Mouse (Mus musculus) stomach, embryonic 16.5 days (tissue): ENCODE results near the gene Eef1akmt3. TPM values are rescaled to one million over a fixed set of nuclear protein-coding genes. Genes with fewer than 3 reads are reported as not detected.

Experiments used
- ATAC-seq: fragments of 200-750 bp; cut with Nextera tagmentation; 2 replicates; pipeline ENCODE4 v1.8.0; 2017; ENCODE audit warnings: moderate number of reproducible peaks, moderate TSS enrichment; ENCODE audit not compliant: insufficient read depth, low FRiP score
- H3K27ac ChIP-seq: fragments of 300-500 bp; sonication (generic); 2 replicates; pipeline ENCODE4 v1.5.1; 2014; ENCODE audit warnings: low read length
- H3K27me3 ChIP-seq: fragments of 300-500 bp; sonication (generic); 2 replicates; pipeline ENCODE4 v1.6.1; 2014; ENCODE audit warnings: low read length, control low read depth, mixed read lengths; ENCODE audit not compliant: control insufficient read depth, insufficient read depth
- H3K36me3 ChIP-seq: fragments of 300-500 bp; sonication (generic); 2 replicates; pipeline ENCODE4 v1.6.1; 2014; ENCODE audit warnings: low read length; ENCODE audit not compliant: control insufficient read depth, insufficient read depth
- H3K4me1 ChIP-seq: fragments of 300-500 bp; sonication (generic); 2 replicates; pipeline ENCODE4 v1.6.1; 2014; ENCODE audit warnings: low read length, control low read depth, mixed read lengths; ENCODE audit not compliant: control insufficient read depth, insufficient read depth
- H3K4me2 ChIP-seq: fragments of 300-500 bp; sonication (generic); 2 replicates; pipeline ENCODE4 v1.6.1; 2014; ENCODE audit warnings: low read depth, low read length, mixed read lengths
- H3K4me3 ChIP-seq: fragments of 300-500 bp; sonication (generic); replicated peaks from 2 replicates; pipeline ENCODE4 v1.5.1; 2014; ENCODE audit warnings: mild to moderate bottlenecking, low read length
- H3K9ac ChIP-seq: fragments of 300-500 bp; sonication (generic); 2 replicates; pipeline ENCODE4 v1.6.1; 2014; ENCODE audit warnings: low read length
- H3K9me3 ChIP-seq: fragments of 300-500 bp; sonication (generic); replicated peaks from 2 replicates; pipeline ENCODE4 v1.6.1; 2016; ENCODE audit warnings: low read length, control low read depth; ENCODE audit not compliant: control insufficient read depth
- WGBS: fragments of 180-500 bp; shearing (Covaris S2); extraction: QIAGEN DNeasy Blood & Tissue Kit; methylation state at CpG from one replicate; pipeline ENCODE4 v1.1.7; 2014; 5-methylcytosine and 5-hydroxymethylcytosine counted together
- polyA plus RNA-seq: library from polyadenylated mRNA; unstranded; fragments of >200 nt; fragmentation: Nextera tagmentation; extraction: Ambion mirVana; gene quantifications from 2 replicates; pipeline ENCODE4 v1.2.1, GENCODE M21; 2015

The Eef1akmt3 gene
- 1.3 and 1.5 TPM in 2 replicates for polyA plus RNA-seq

GRCm38 (mm10) chr10:127041274-127041766 is at the start of gene Eef1akmt3, which contains the start of gene Mettl1:
Gene Eef1akmt3 (minus strand): TSS chr10:127041513.
Gene Mettl1 (plus strand): TSS chr10:127041414.
- ATAC-seq, result peak; percentile 65
- Histone ChIP-seq H3K4me1 (peaks cover 7% of the 10 kb centered on the region; the same call in 1 of the 2 replicates), H3K9ac (peak within 1 kb of the TSS; percentile 85), H3K4me3 (peak within 1 kb of the TSS; percentile 92), H3K27me3 (no peaks in the 10 kb centered on the region), H3K27ac (peak within 1 kb of the TSS; percentile 77), H3K36me3 (0 out of 2 replicates have a peak, but pooled peaks cover 2% of the 10 kb centered on the region), H3K4me2 (peak within 1 kb of the TSS; percentile 98), H3K9me3 (no peaks in the 10 kb centered on the region)
- under 1% methylated on average over 28 of the region's 28 CpGs for WGBS

- H3K4me1 ChIP-seq, result peaks cover 17% of the 10 kb centered on the region
- WGBS, result 11% methylated on average over 57 of the region's 57 CpGs
- no peak for ATAC-seq
- H3K9me3 ChIP-seq, result no peaks in the 10 kb centered on the region
- peaks cover under 1% of the 10 kb centered on the region; the same call in 1 of the 2 replicates for H3K36me3 ChIP-seq
- peaks cover 45% of the 10 kb centered on the region for H3K27me3 ChIP-seq
- H3K27ac ChIP-seq, result no peak overlapping the region
- peak overlapping the region; percentile 32 for H3K4me2 ChIP-seq
- peak overlapping the region; percentile 32 for H3K4me3 ChIP-seq
- no peak overlapping the region for H3K9ac ChIP-seq
These were observed 49.5 kb upstream of the Eef1akmt3 start for GRCm38 (mm10) chr10:127090560-127091411.

- H3K4me2 ChIP-seq, result no peak overlapping the region
- no peaks in the 10 kb centered on the region for H3K36me3 ChIP-seq
- ATAC-seq, result no peak
- H3K9me3 ChIP-seq, result no peaks in the 10 kb centered on the region
- 60% methylated on average over 6 of the region's 6 CpGs for WGBS
- no peak overlapping the region for H3K4me3 ChIP-seq
- peaks cover 10% of the 10 kb centered on the region; the same call in 1 of the 2 replicates for H3K4me1 ChIP-seq
- H3K27ac ChIP-seq, result no peak overlapping the region
- peaks cover 51% of the 10 kb centered on the region for H3K27me3 ChIP-seq
- H3K9ac ChIP-seq, result no peak overlapping the region
These were observed 44.3 kb upstream of the Eef1akmt3 start for GRCm38 (mm10) chr10:127085633-127086032.

- ATAC-seq, result no peak
- WGBS, result 79% methylated on average over 9 of the region's 9 CpGs
These were observed 43.7 kb upstream of the Eef1akmt3 start for GRCm38 (mm10) chr10:127085052-127085451.

GRCm38 (mm10) chr10:127083915-127084306 is 42.6 kb upstream of the Eef1akmt3 start:
- no peak overlapping the region for H3K4me3 ChIP-seq
- H3K36me3 ChIP-seq, result no peaks in the 10 kb centered on the region
- peaks cover 25% of the 10 kb centered on the region for H3K4me1 ChIP-seq
- 31% methylated on average over 5 of the region's 5 CpGs for WGBS
- H3K4me2 ChIP-seq, result no peak overlapping the region
- ATAC-seq, result no peak
- peaks cover 52% of the 10 kb centered on the region for H3K27me3 ChIP-seq
- H3K9me3 ChIP-seq, result no peaks in the 10 kb centered on the region
- H3K9ac ChIP-seq, result no peak overlapping the region
- no peak overlapping the region for H3K27ac ChIP-seq

More at GRCm38 (mm10) chr10:127085052-127085451, 43.7 kb upstream of the Eef1akmt3 start:
- Histone ChIP-seq H3K27me3 (peaks cover 51% of the 10 kb centered on the region), H3K4me3 (no peak overlapping the region), H3K4me1 (peaks cover 14% of the 10 kb centered on the region), H3K4me2 (no peak overlapping the region), H3K36me3 (no peaks in the 10 kb centered on the region), H3K9ac (no peak overlapping the region), H3K27ac (no peak overlapping the region), H3K9me3 (no peaks in the 10 kb centered on the region)

- no peak for ATAC-seq
- Histone ChIP-seq H3K9ac (no peak overlapping the region), H3K27me3 (peaks cover 57% of the 10 kb centered on the region), H3K4me2 (no peak overlapping the region), H3K9me3 (no peaks in the 10 kb centered on the region), H3K36me3 (no peaks in the 10 kb centered on the region), H3K4me3 (no peak overlapping the region), H3K4me1 (peaks cover 27% of the 10 kb centered on the region), H3K27ac (no peak overlapping the region)
- WGBS, result 32% methylated on average over 8 of the region's 8 CpGs
These were observed 42.1 kb upstream of the Eef1akmt3 start for GRCm38 (mm10) chr10:127083292-127083914.

- Histone ChIP-seq H3K27ac (no peak overlapping the region), H3K4me2 (no peak overlapping the region), H3K27me3 (peaks cover 65% of the 10 kb centered on the region), H3K36me3 (no peaks in the 10 kb centered on the region), H3K4me3 (no peak overlapping the region), H3K9me3 (no peaks in the 10 kb centered on the region), H3K4me1 (peaks cover 27% of the 10 kb centered on the region), H3K9ac (no peak overlapping the region)
- 35% methylated on average over 8 of the region's 8 CpGs for WGBS
- no peak for ATAC-seq
These were observed 40.8 kb upstream of the Eef1akmt3 start for GRCm38 (mm10) chr10:127081996-127082620.

- no peak for ATAC-seq
- 4% methylated on average over 48 of the region's 48 CpGs for WGBS
- Histone ChIP-seq H3K9me3 (no peaks in the 10 kb centered on the region), H3K36me3 (no peaks in the 10 kb centered on the region), H3K27me3 (peaks cover 75% of the 10 kb centered on the region), H3K9ac (peak overlapping the region; percentile 61), H3K4me3 (peak overlapping the region; percentile 32), H3K4me2 (peak overlapping the region; percentile 54), H3K27ac (no peak overlapping the region), H3K4me1 (peaks cover 27% of the 10 kb centered on the region)
These were observed 39.8 kb upstream of the Eef1akmt3 start for GRCm38 (mm10) chr10:127080901-127081780.
